Mouse (Mus musculus): ENCODE results near the gene Leng1. TPM values are rescaled to one million over a fixed set of nuclear protein-coding genes. Genes with fewer than 3 reads are reported as not detected.

Gene Leng1
- total RNA-seq, 2 experiments from 2014 or later = 4.2 to 4.3 TPM

- DNase-seq = peak; percentile 91
Measured at GRCm38 (mm10) chr7:3629543-3630477, 35.8 kb downstream of the Leng1 start, which contains the start of the genes Tfpt and Prpf31. Gene Tfpt (minus strand): TSS chr7:3629929. Gene Prpf31 (plus strand): TSS chr7:3629985.

DNA sequence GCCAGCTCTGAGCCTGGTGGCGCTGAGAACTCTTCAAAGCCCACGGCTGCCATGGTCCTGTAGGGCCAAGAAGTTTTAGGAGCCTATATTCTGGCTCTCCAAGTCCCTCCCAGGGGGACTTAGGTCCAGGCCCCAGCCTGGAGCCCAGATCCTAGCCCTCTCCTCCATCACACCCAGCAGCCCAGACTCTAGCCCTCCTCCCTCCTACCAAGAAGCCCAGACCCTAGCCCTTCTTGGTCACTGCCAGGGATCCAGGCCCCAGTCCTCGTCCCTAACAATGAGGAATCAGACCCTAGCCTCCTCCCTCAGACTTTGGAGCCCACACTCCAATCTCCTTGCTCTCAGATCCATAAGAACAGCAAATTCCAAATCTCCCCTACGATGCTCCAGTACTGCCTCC lies 36.6 kb downstream of the Leng1 start:
- no peak for DNase-seq

DNA sequence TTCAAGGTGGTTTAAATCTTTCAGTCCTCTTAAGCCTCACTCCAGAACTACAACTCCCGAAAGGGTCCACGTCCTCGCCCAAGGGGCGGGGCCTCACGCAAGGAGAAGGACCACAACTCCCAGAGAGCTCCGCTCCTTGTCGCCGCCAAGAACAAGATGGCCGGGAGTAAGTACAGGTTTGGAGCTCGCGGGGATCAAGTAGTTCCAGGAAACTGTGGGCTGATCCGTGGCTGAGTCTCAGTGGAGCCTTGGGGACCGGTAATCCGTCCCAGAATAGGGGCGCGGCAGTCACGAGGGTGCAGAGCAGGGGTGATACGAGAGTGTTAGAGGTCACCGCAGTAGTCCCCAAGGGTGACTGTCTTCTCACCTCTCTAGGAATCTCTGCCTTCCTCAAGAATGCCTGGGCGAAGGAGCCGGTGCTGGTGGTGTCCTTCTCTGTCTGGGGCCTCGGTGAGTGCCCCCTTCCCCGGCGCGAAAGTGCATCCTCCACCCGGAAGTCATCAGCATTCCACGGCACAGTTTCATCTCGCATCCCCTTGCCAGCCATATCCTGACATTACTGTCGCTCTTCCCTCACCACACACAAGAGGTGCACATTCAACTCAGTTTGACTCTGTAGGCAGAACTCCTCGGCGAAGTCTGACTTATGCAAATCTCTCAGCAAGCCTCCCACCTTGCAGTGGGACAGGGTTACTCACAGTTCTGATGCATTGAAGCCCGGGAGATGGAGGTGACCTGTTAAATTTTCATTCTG lies 48.2 kb downstream of the Leng1 start, which contains the start of gene Ndufa3:
Gene Ndufa3, plus strand, starts transcription at position 132 of the 754 bp plus-strand sequence.
- DNase-seq = peak; percentile 86

GRCm38 (mm10) chr7:3616389-3617241 lies 49.0 kb downstream of the Leng1 start:
- no peak for DNase-seq

GRCm38 (mm10) chr7:3616057-3616388 lies 49.6 kb downstream of the Leng1 start, which contains the start of gene Oscar:
Gene Oscar (minus strand): TSS chr7:3616157.
- no peak for DNase-seq

- DNase-seq = no peak
Measured at GRCm38 (mm10) chr7:3614021-3614420, 51.6 kb downstream of the Leng1 start.

- DNase-seq = no peak
Measured at GRCm38 (mm10) chr7:3611006-3611405, 54.6 kb downstream of the Leng1 start.

- DNase-seq = no peak
Measured at GRCm38 (mm10) chr7:3610437-3610836, 55.2 kb downstream of the Leng1 start.

Small RNA genes within 50 kb of the gene (microRNA-seq; reads per million reads assigned to microRNA genes)
- gene Mir3572 (ENCODE audit: borderline replicate concordance in 2 of 2) = 0.79 to 2.9 reads per million in 2 experiments

Other genes with a start within 250 kb of the Leng1 start
- 100 to 1,000 TPM in 1 of 2 experiments, 10 to 100 TPM in 1; 99.3 to 101 TPM for gene Cacng6, start 241.6 kb downstream of the Leng1 start, total RNA-seq (2021)
- gene Tarm1, start 163.2 kb downstream of the Leng1 start, total RNA-seq (2021) = not detected
- under 1 TPM; 0.15 to 0.56 TPM for gene Oscar, start 49.7 kb downstream of the Leng1 start, total RNA-seq (2021)
- gene Ndufa3, start 48.5 kb downstream of the Leng1 start, total RNA-seq (2021) = 100 to 1,000 TPM; 951 to 953 TPM
- gene Tfpt, start 35.9 kb downstream of the Leng1 start, total RNA-seq (2021) = 10 to 100 TPM; 12.8 to 13.6 TPM
- 10 to 100 TPM; 21.3 to 21.8 TPM for gene Prpf31, start 35.9 kb downstream of the Leng1 start, total RNA-seq (2021)
- 10 to 100 TPM; 17.1 to 17.4 TPM for gene Cnot3, start 20.6 kb downstream of the Leng1 start, total RNA-seq (2021)
- under 1 TPM; 0.70 to 0.87 TPM for gene Tmc4, start 11.7 kb upstream of the Leng1 start, total RNA-seq (2021)
- 10 to 100 TPM; 28.2 to 28.4 TPM for gene Tsen34, start 27.0 kb upstream of the Leng1 start, total RNA-seq (2021)
- 10 to 100 TPM in 1 of 2 experiments, 1 to 10 TPM in 1; 8.1 to 11.2 TPM for gene Mboat7, start 27.7 kb upstream of the Leng1 start, total RNA-seq (2021)
- 100 to 1,000 TPM; 374 to 415 TPM for gene Rps9, start 38.2 kb upstream of the Leng1 start, total RNA-seq (2021)
- 1 to 10 TPM in 1 of 2 experiments, under 1 TPM in 1; 0.67 to 1.0 TPM for gene Pirb, start 54.6 kb upstream of the Leng1 start, total RNA-seq (2021)
- gene Gm15448, start 159.8 kb upstream of the Leng1 start, total RNA-seq (2021) = under 1 TPM in 1 of 2 experiments, not detected in 1; 0.18 TPM
- gene Pira2, start 179.2 kb upstream of the Leng1 start, total RNA-seq (2021) = under 1 TPM in 1 of 2 experiments, not detected in 1; 0.13 TPM
- gene Gm14548, start 232.3 kb upstream of the Leng1 start, total RNA-seq (2021) = not detected
- under 1 TPM in 1 of 2 experiments, not detected in 1; 0.24 TPM for gene Lilra6, start 249.7 kb upstream of the Leng1 start, total RNA-seq (2021)